Mouse (Mus musculus) lung, postnatal 0 days (tissue): ENCODE results near the gene Trim11. TPM values are rescaled to one million over a fixed set of nuclear protein-coding genes. Genes with fewer than 3 reads are reported as not detected.

Source experiments
- ATAC-seq: fragments of 200-750 bp; cut with Nextera tagmentation; 2 replicates; pipeline ENCODE4 v1.8.0; 2017; ENCODE audit warnings: moderate library complexity
- DNase-seq: peaks from one replicate; pipeline ENCODE4 v3.0.0-alpha.2; 2016; ENCODE audit warnings: low spot score
- H3K27ac ChIP-seq: fragments of 300-500 bp; sonication (generic); 2 replicates; pipeline ENCODE4 v1.5.1; 2014; ENCODE audit warnings: antibody characterized with exemption, mild to moderate bottlenecking, low read length, mixed read lengths
- H3K27me3 ChIP-seq: fragments of 300-500 bp; sonication (generic); replicated peaks from 2 replicates; pipeline ENCODE4 v1.6.1; 2014; ENCODE audit warnings: low read length, mixed read lengths; ENCODE audit not compliant: insufficient read depth
- H3K36me3 ChIP-seq: fragments of 300-500 bp; sonication (generic); 2 replicates; pipeline ENCODE4 v1.6.1; 2014; ENCODE audit warnings: low read length, mixed read lengths; ENCODE audit not compliant: insufficient read depth
- H3K4me1 ChIP-seq: fragments of 300-500 bp; sonication (generic); 2 replicates; pipeline ENCODE4 v1.6.1; 2014; ENCODE audit warnings: antibody characterized with exemption, low read depth, low read length, mixed read lengths; ENCODE audit not compliant: insufficient read depth
- H3K4me2 ChIP-seq: fragments of 300-500 bp; sonication (generic); replicated peaks from 2 replicates; pipeline ENCODE4 v1.6.1; 2014; ENCODE audit warnings: low read depth, mild to moderate bottlenecking, low read length, moderate library complexity, mixed read lengths
- H3K4me3 ChIP-seq: fragments of 300-500 bp; sonication (generic); 2 replicates; pipeline ENCODE4 v1.5.1; 2014; ENCODE audit warnings: low read depth, low read length
- H3K9ac ChIP-seq: fragments of 300-500 bp; sonication (generic); replicated peaks from 2 replicates; pipeline ENCODE4 v1.6.1; 2014; ENCODE audit warnings: low read depth, mild to moderate bottlenecking
- H3K9me3 ChIP-seq: fragments of 300-500 bp; sonication (generic); 2 replicates; pipeline ENCODE4 v1.6.1; 2016; ENCODE audit warnings: low read length, mixed read lengths
- CTCF ChIP-seq: IDR thresholded peaks from 2 replicates; pipeline ENCODE4 v1.5.1; 2016; ENCODE audit warnings: antibody characterized with exemption, mild to moderate bottlenecking
- EP300 ChIP-seq: IDR thresholded peaks from 2 replicates; pipeline ENCODE4 v1.6.1; 2016; ENCODE audit warnings: antibody characterized with exemption, mild to moderate bottlenecking, control low read depth
- WGBS: fragments of 180-500 bp; shearing (Covaris S2); extraction: QIAGEN DNeasy Blood & Tissue Kit; methylation state at CpG from one replicate; pipeline ENCODE4 v1.1.7; 2014; 5-methylcytosine and 5-hydroxymethylcytosine counted together
- polyA plus RNA-seq: library from polyadenylated mRNA; unstranded; fragments of >200 nt; fragmentation: Nextera tagmentation; extraction: Ambion mirVana; gene quantifications from 2 replicates; pipeline ENCODE4 v1.2.1, GENCODE M21; 2015

The Trim11 gene
- polyA plus RNA-seq, 1 experiment from 2014 or later, result 19.1 TPM

- Histone ChIP-seq H3K9me3 (no peaks in the 10 kb centered on the region), H3K36me3 (no peaks in the 10 kb centered on the region), H3K4me1 (peaks cover 8% of the 10 kb centered on the region; the same call in 1 of the 2 replicates), H3K27me3 (peaks cover 13% of the 10 kb centered on the region), H3K27ac (no peak overlapping the region), H3K4me3 (no peak overlapping the region), H3K9ac (no peak overlapping the region), H3K4me2 (no peak overlapping the region)
- WGBS, result 42% methylated on average over 12 of the region's 12 CpGs
- ATAC-seq (no peak), DNase-seq (no peak)
- TF ChIP-seq CTCF (no peak), EP300 (no peak)
Measured at GRCm38 (mm10) chr11:58965001-58965760, 12.7 kb upstream of the Trim11 start.

- no peak overlapping the region for H3K9ac ChIP-seq
- H3K4me2 ChIP-seq, result no peak overlapping the region
- 100% methylated on average over 1 of the region's 1 CpGs for WGBS
- DNase-seq (peak; percentile 60), ATAC-seq (no peak)
- no peaks in the 10 kb centered on the region for H3K36me3 ChIP-seq
- H3K9me3 ChIP-seq, result no peaks in the 10 kb centered on the region
- H3K27me3 ChIP-seq, result 0 out of 2 replicates have a peak, but pooled peaks cover under 1% of the 10 kb centered on the region
- no peak overlapping the region for H3K4me3 ChIP-seq
- TF ChIP-seq CTCF (peak; percentile 78), EP300 (no peak)
- no peak overlapping the region for H3K27ac ChIP-seq
- H3K4me1 ChIP-seq, result peaks cover 8% of the 10 kb centered on the region; the same call in 1 of the 2 replicates
Measured at GRCm38 (mm10) chr11:58967346-58967745, 10.5 kb upstream of the Trim11 start.

GRCm38 (mm10) chr11:58968551-58968950 lies 9.3 kb upstream of the Trim11 start:
- peaks cover 8% of the 10 kb centered on the region; the same call in 1 of the 2 replicates for H3K4me1 ChIP-seq
- no peaks in the 10 kb centered on the region for H3K27me3 ChIP-seq
- ATAC-seq, result no peak
- H3K9me3 ChIP-seq, result no peaks in the 10 kb centered on the region
- H3K27ac ChIP-seq, result peak overlapping the region; percentile 72; the same call in 1 of the 2 replicates
- no peak for DNase-seq
- no peak for TF ChIP-seq CTCF
- no peak for TF ChIP-seq EP300
- H3K9ac ChIP-seq, result no peak overlapping the region
- no peak overlapping the region for H3K4me3 ChIP-seq
- H3K36me3 ChIP-seq, result no peaks in the 10 kb centered on the region
- 70% methylated on average over 7 of the region's 7 CpGs for WGBS
- no peak overlapping the region for H3K4me2 ChIP-seq

GRCm38 (mm10) chr11:58969027-58969426 lies 8.9 kb upstream of the Trim11 start:
- peak overlapping the region; percentile 72 for H3K27ac ChIP-seq
- H3K4me1 ChIP-seq, result peaks cover 8% of the 10 kb centered on the region
- H3K27me3 ChIP-seq, result no peaks in the 10 kb centered on the region
- no peak for DNase-seq
- WGBS, result 51% methylated on average over 8 of the region's 8 CpGs
- no peaks in the 10 kb centered on the region for H3K36me3 ChIP-seq
- H3K9ac ChIP-seq, result no peak overlapping the region
- no peak overlapping the region for H3K4me3 ChIP-seq
- H3K4me2 ChIP-seq, result no peak overlapping the region
- ATAC-seq, result no peak
- TF ChIP-seq EP300 (no peak), CTCF (no peak)
- no peaks in the 10 kb centered on the region for H3K9me3 ChIP-seq

- Histone ChIP-seq H3K4me3 (no peak overlapping the region), H3K9me3 (no peaks in the 10 kb centered on the region), H3K4me1 (peaks cover 8% of the 10 kb centered on the region), H3K36me3 (no peaks in the 10 kb centered on the region), H3K27ac (peak overlapping the region; percentile 72), H3K27me3 (no peaks in the 10 kb centered on the region), H3K4me2 (no peak overlapping the region), H3K9ac (no peak overlapping the region)
- peak; percentile 94 for ATAC-seq
- no peak for TF ChIP-seq EP300
- no peak for TF ChIP-seq CTCF
- WGBS, result 51% methylated on average over 6 of the region's 6 CpGs
- peak; percentile 90 for DNase-seq
Measured at GRCm38 (mm10) chr11:58969659-58970058, 8.2 kb upstream of the Trim11 start.

GRCm38 (mm10) chr11:58970831-58971530 lies 6.9 kb upstream of the Trim11 start:
- no peak overlapping the region for H3K27ac ChIP-seq
- ATAC-seq, result no peak

More at GRCm38 (mm10) chr11:58970831-58971530, 6.9 kb upstream of the Trim11 start:
- Histone ChIP-seq H3K9ac (no peak overlapping the region), H3K4me2 (no peak overlapping the region), H3K9me3 (no peaks in the 10 kb centered on the region), H3K36me3 (no peaks in the 10 kb centered on the region), H3K27me3 (no peaks in the 10 kb centered on the region), H3K4me1 (peaks cover 8% of the 10 kb centered on the region), H3K4me3 (no peak overlapping the region)
- no peak for DNase-seq
- TF ChIP-seq EP300, result no peak
- TF ChIP-seq CTCF, result 0 out of 2 replicates have a peak, but pooled peaks have one; percentile 11
- 82% methylated on average over 21 of the region's 21 CpGs for WGBS
